In the genomic region with DNA sequence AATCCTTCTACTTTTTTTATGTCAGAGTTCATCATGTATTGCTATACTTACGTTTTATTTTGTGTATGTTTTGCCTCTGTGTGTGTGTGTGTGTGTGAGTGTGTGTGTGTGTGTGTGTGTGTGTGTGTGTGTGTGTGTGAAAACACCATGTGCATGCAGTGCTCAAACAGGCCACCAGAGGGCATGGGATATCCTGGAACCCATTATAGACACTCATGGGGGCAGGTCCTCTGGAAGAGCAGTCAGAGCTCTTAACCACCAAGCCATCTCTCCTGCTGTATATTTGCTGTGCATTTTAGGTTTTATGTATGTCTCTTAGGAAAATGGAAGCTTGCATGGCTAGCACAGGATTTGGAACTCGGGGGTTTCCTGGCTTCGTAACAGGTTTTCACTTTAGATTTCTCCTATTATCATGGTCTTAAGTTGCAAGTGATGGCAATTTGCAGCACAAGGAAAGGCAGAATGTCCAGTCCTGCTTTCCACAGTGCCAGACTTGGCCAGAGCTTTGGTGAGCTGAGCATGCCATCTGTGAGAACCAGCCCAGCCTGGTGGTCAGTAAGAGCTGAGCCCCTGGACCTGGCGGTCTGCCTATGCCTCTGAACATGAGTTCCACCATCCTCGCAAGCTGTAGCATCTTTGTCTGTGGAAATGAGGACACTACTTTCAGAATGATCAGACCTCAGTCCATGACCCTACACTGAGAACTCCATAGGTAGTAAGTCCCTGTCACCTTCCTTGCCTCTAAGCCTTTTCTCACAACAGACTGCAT, we compare ENCODE assay signal across 11 mouse cellular contexts.
DNase-seq lines count a peak whose midpoint lies in the region; TF ChIP-seq lines count a peak whose summit lies in the region.
"Had no signal": no experiment of that assay in that cellular context is flagged by ENCODE, and none has a peak within 500 bp of the region (broad histone marks: within the 10 kb centered on the region; RNA-seq: fewer than 3 reads in every experiment).

No protein-coding gene starts in this region.

- no peaks in the 10 kb centered on the region for H3K27me3 ChIP-seq in cerebellum, adult 2 months (ENCODE audit: control insufficient read depth, insufficient read depth, low read length)
- no peaks in the 10 kb centered on the region for H3K27me3 ChIP-seq in MEL (ENCODE audit: control insufficient read depth in 1 of 2, insufficient read depth in 2 of 2, low read length in 2 of 2)
- H3K27me3 ChIP-seq: forebrain, embryonic 15.5 days; hindbrain, embryonic 12.5 days had no signal

- no peak for TF ChIP-seq POLR2A in cerebellum, adult 2 months (IDR thresholded peaks at IDR 0.05; ENCODE audit: borderline replicate concordance, insufficient read depth, low read length)
- no peak for TF ChIP-seq POLR2A in MEL (IDR thresholded peaks at IDR 0.05; ENCODE audit: control insufficient read depth in 1 of 2, insufficient read depth in 1 of 2, low read depth in 1 of 2, low read length in 2 of 2, poor library complexity in 1 of 2)

- intact Hi-C loops in left cerebral cortex, postnatal 4 days (cut with DNase I) = no loop called here

- TF ChIP-seq EP300 in MEL (IDR thresholded peaks at IDR 0.05; ENCODE audit: low read depth in 1 of 2, low read length in 2 of 2) = no peak

- peak; percentile 38 for TF ChIP-seq RAD21 in MEL (IDR thresholded peaks at IDR 0.05; ENCODE audit: low read depth, low read length)

- no peak overlapping the region for H3K27ac ChIP-seq in cerebellum, adult 2 months (ENCODE audit: insufficient read depth, low read length)
- no peak overlapping the region for H3K27ac ChIP-seq in MEL (ENCODE audit: control insufficient read depth, low read depth, low read length)
- H3K27ac ChIP-seq: hindbrain, embryonic 12.5 days; limb, embryonic 10.5 days had no signal

- 67% methylated on average over 5 of the region's 5 CpGs for WGBS in cerebellum, adult 2 months

- H3K79me2 ChIP-seq in MEL (ENCODE audit: control insufficient read depth, insufficient read depth, low read length, poor library complexity) = no peaks in the 10 kb centered on the region

- H3K4me1 ChIP-seq in cerebellum, adult 2 months (ENCODE audit: control insufficient read depth, insufficient read depth, low read length) = peaks cover 4% of the 10 kb centered on the region
- peaks cover 6 to 27% of the 10 kb centered on the region in 2 experiments for H3K4me1 ChIP-seq in MEL (ENCODE audit: control insufficient read depth in 1 of 2, insufficient read depth in 2 of 2, low read length in 2 of 2)

- H3K36me3 ChIP-seq in MEL (ENCODE audit: control insufficient read depth in 1 of 2, insufficient read depth in 2 of 2, low read length in 2 of 2) = peaks cover 0 to 27% of the 10 kb centered on the region in 2 experiments; a peak in 2 of 4 replicates
- H3K36me3 ChIP-seq: forebrain, embryonic 15.5 days; hindbrain, embryonic 12.5 days; limb, embryonic 10.5 days had no signal

- DNase-seq in cerebellum, adult 2 months = no peak
- no peak for DNase-seq in cerebellum, adult 9-10 months
- peak; percentile 79 for DNase-seq in left cerebral cortex, postnatal 4 days
- DNase-seq in left cerebral cortex, adult 8-10 months (ENCODE audit: low spot score in 2 of 2) = no peak
- DNase-seq in MEL (ENCODE audit: low read depth, low spot score) = peak; percentile 52
- DNase-seq in mesoderm, embryonic 11.5 days (ENCODE audit: low read depth, low spot score) = peak; percentile 33
- no peak for DNase-seq in frontal cortex, postnatal 10 days (ENCODE audit: low spot score in 2 of 2)
- no peak for DNase-seq in cerebellum, adult 9-11 months

- TF ChIP-seq CTCF in cerebellum, adult 2 months (IDR thresholded peaks at IDR 0.05; ENCODE audit: borderline replicate concordance, insufficient read depth, low read depth, low read length) = peak; percentile 16; the same call in 1 of the 2 replicates
- peak; percentile 37 to 56 (median 56); a peak in 5 of 6 replicates for TF ChIP-seq CTCF in MEL (IDR thresholded peaks at IDR 0.05 in 2 of 3, conservative IDR thresholded peaks at IDR 0.05 in 1 of 3; ENCODE audit: control insufficient read depth in 1 of 3, insufficient read depth in 1 of 3, low read depth in 2 of 3, low read length in 3 of 3, poor library complexity in 1 of 3, severe bottlenecking in 1 of 3)

- no peak overlapping the region for H3K4me3 ChIP-seq in cerebellum, adult 2 months (replicated peaks; ENCODE audit: insufficient read depth, low read depth, low read length)
- H3K4me3 ChIP-seq in MEL (ENCODE audit: control insufficient read depth in 1 of 2, insufficient read depth in 1 of 2, low read depth in 2 of 2, low read length in 2 of 2) = no peak overlapping the region
- H3K4me3 ChIP-seq: forebrain, embryonic 15.5 days; hindbrain, embryonic 12.5 days; limb, embryonic 10.5 days had no signal

- H3K9me3 ChIP-seq in MEL (replicated peaks; ENCODE audit: insufficient read depth, low read length) = no peaks in the 10 kb centered on the region
- H3K9me3 ChIP-seq: forebrain, embryonic 15.5 days; hindbrain, embryonic 12.5 days; limb, embryonic 10.5 days had no signal

- H3K9ac ChIP-seq in MEL (ENCODE audit: control insufficient read depth, low read depth, low read length, poor library complexity, severe bottlenecking) = no peak overlapping the region
- H3K9ac ChIP-seq: forebrain, embryonic 15.5 days; hindbrain, embryonic 12.5 days had no signal

TF ChIP-seq in MEL, 35 proteins besides CTCF, POLR2A, EP300 and RAD21:
- TF ChIP-seq SMC3 (IDR thresholded peaks at IDR 0.05; ENCODE audit: low read depth, low read length) = peak; percentile 64
- no peak for TF ChIP-seq MAZ (IDR thresholded peaks at IDR 0.05; ENCODE audit: low read depth, low read length)
- TF ChIP-seq ZC3H11A (IDR thresholded peaks at IDR 0.05; ENCODE audit: low read depth, low read length) = peak; percentile 25; the same call in 1 of the 2 replicates

Comparison
In these comparisons a context has a peak if more than half of its experiments do, and no peak if none do; other contexts are left out.
1. DNase-seq: peak in left cerebral cortex, postnatal 4 days (single experiment), MEL (single experiment) and mesoderm, embryonic 11.5 days (single experiment); none in cerebellum, adult 2 months (0 of 2), cerebellum, adult 9-10 months (single experiment), left cerebral cortex, adult 8-10 months (0 of 2), frontal cortex, postnatal 10 days (0 of 2) and cerebellum, adult 9-11 months (single experiment).